ENCODE assay signal across 19 mouse cellular contexts in genomic region chr2:93886013-93886794, GRCm38 (mm10). TPM values are rescaled to one million over a fixed set of nuclear protein-coding genes. Genes with fewer than 3 reads are reported as not detected.
DNase-seq lines count a peak whose midpoint lies in the region; ATAC-seq and TF ChIP-seq lines count a peak whose summit lies in the region.
"Had no signal": no experiment of that assay in that cellular context is flagged by ENCODE, and none has a peak within 500 bp of the region (broad histone marks: within the 10 kb centered on the region; RNA-seq: fewer than 3 reads in every experiment).

No protein-coding gene starts in this region.

- H3K4me2 ChIP-seq in heart, postnatal 0 days (ENCODE audit: low read depth, low read length) = no peak overlapping the region
- H3K4me2 ChIP-seq in lung, postnatal 0 days (replicated peaks; ENCODE audit: low read depth, low read length) = no peak overlapping the region
- H3K4me2 ChIP-seq: embryonic facial prominence, embryonic 13.5 days; midbrain, embryonic 11.5 days had no signal

- peaks cover 5% of the 10 kb centered on the region for H3K4me1 ChIP-seq in heart, postnatal 0 days (ENCODE audit: control insufficient read depth, insufficient read depth)
- H3K4me1 ChIP-seq in lung, postnatal 0 days (ENCODE audit: insufficient read depth, low read depth, low read length) = peaks cover 3% of the 10 kb centered on the region; the same call in 1 of the 2 replicates
- H3K4me1 ChIP-seq in embryonic facial prominence, embryonic 10.5 days = peaks cover 12% of the 10 kb centered on the region

- 30% methylated on average over 10 of the region's 10 CpGs for WGBS in heart, postnatal 0 days
- whole genome bisulfite sequencing in lung, postnatal 0 days = 44% methylated on average over 10 of the region's 10 CpGs
- WGBS in embryonic facial prominence, embryonic 10.5 days = 63% methylated on average over 10 of the region's 10 CpGs

- TF ChIP-seq CTCF in heart, postnatal 0 days (IDR thresholded peaks at IDR 0.05; ENCODE audit: low read depth) = no peak
- TF ChIP-seq CTCF in lung, postnatal 0 days (IDR thresholded peaks at IDR 0.05) = no peak

- intact Hi-C loops in heart, postnatal 25 days (cut with DNase I) = no loop called here

- 0 out of 2 replicates have a peak, but pooled peaks have one; percentile 20 for ATAC-seq in heart, postnatal 0 days (ENCODE audit: insufficient read depth, low read depth)
- ATAC-seq in lung, postnatal 0 days = peak; percentile 46; the same call in 1 of the 2 replicates
- ATAC-seq: hindbrain, postnatal 0 days had no signal

- no peaks in the 10 kb centered on the region for H3K36me3 ChIP-seq in heart, postnatal 0 days (replicated peaks; ENCODE audit: control insufficient read depth, insufficient read depth, low read length)
- no peaks in the 10 kb centered on the region for H3K36me3 ChIP-seq in lung, postnatal 0 days (ENCODE audit: insufficient read depth, low read length)
- H3K36me3 ChIP-seq in embryonic facial prominence, embryonic 10.5 days (replicated peaks) = no peaks in the 10 kb centered on the region
- H3K36me3 ChIP-seq: embryonic facial prominence, embryonic 13.5 days had no signal

- H3K27ac ChIP-seq in heart, postnatal 0 days (ENCODE audit: low read depth) = no peak overlapping the region
- H3K27ac ChIP-seq in lung, postnatal 0 days (ENCODE audit: low read length) = no peak overlapping the region
- no peak overlapping the region; the same call in 1 of the 2 replicates for H3K27ac ChIP-seq in embryonic facial prominence, embryonic 10.5 days (replicated peaks)
- H3K27ac ChIP-seq: embryonic facial prominence, embryonic 13.5 days; hindbrain, postnatal 0 days had no signal

- H3K9me3 ChIP-seq in heart, postnatal 0 days (replicated peaks; ENCODE audit: control insufficient read depth, low read length) = no peaks in the 10 kb centered on the region
- no peaks in the 10 kb centered on the region for H3K9me3 ChIP-seq in lung, postnatal 0 days (ENCODE audit: low read length)
- no peaks in the 10 kb centered on the region for H3K9me3 ChIP-seq in embryonic facial prominence, embryonic 10.5 days
- H3K9me3 ChIP-seq: embryonic facial prominence, embryonic 13.5 days had no signal

- H3K27me3 ChIP-seq in heart, postnatal 0 days (ENCODE audit: control insufficient read depth, insufficient read depth, low read length) = 0 out of 2 replicates have a peak, but pooled peaks cover 4% of the 10 kb centered on the region
- H3K27me3 ChIP-seq in lung, postnatal 0 days (replicated peaks; ENCODE audit: insufficient read depth, low read length) = no peaks in the 10 kb centered on the region
- no peaks in the 10 kb centered on the region for H3K27me3 ChIP-seq in embryonic facial prominence, embryonic 10.5 days (replicated peaks; ENCODE audit: low read depth, poor library complexity, severe bottlenecking)
- H3K27me3 ChIP-seq: embryonic facial prominence, embryonic 13.5 days had no signal

- no peak overlapping the region for H3K4me3 ChIP-seq in heart, postnatal 0 days (ENCODE audit: low read depth, low read length)
- no peak overlapping the region for H3K4me3 ChIP-seq in lung, postnatal 0 days (ENCODE audit: low read depth, low read length)
- H3K4me3 ChIP-seq in embryonic facial prominence, embryonic 10.5 days = no peak overlapping the region
- H3K4me3 ChIP-seq: embryonic facial prominence, embryonic 13.5 days had no signal

- no peak overlapping the region for H3K9ac ChIP-seq in heart, postnatal 0 days (replicated peaks; ENCODE audit: low read depth, low read length)
- no peak overlapping the region for H3K9ac ChIP-seq in lung, postnatal 0 days (replicated peaks; ENCODE audit: low read depth)
- H3K9ac ChIP-seq: embryonic facial prominence, embryonic 13.5 days had no signal

- TF ChIP-seq EP300 in heart, postnatal 0 days (IDR thresholded peaks at IDR 0.05; ENCODE audit: low read depth) = no peak
- TF ChIP-seq EP300 in lung, postnatal 0 days (IDR thresholded peaks at IDR 0.05) = no peak

- peak; percentile 17 for DNase-seq in adrenal gland, postnatal 25 days
- no peak for DNase-seq in adrenal gland, adult 8-10 months
- no peak for DNase-seq in heart, postnatal 0 days (ENCODE audit: low spot score)
- no peak for DNase-seq in heart, postnatal 25 days (ENCODE audit: low spot score)
- no peak for DNase-seq in lung, postnatal 0 days (ENCODE audit: low spot score)
- no peak for DNase-seq in lung, postnatal 10 days
- DNase-seq in embryonic facial prominence, embryonic 10.5 days (ENCODE audit: low spot score) = no peak
- DNase-seq in gastrocnemius, adult 18-20 months (ENCODE audit: low spot score) = no peak
- DNase-seq: B cell, adult 2 months; cerebellum, postnatal 10 days; gastrocnemius, postnatal 36 days; heart, postnatal 10 days; kidney, postnatal 10 days; layer of hippocampus, adult 9-11 months; lung, postnatal 4 days had no signal

RNA-seq across cellular contexts. Expression of gene Accsl, which starts 17.2 kb away (rescaled TPM):
- total RNA-seq in adrenal gland, postnatal 25 days (2021) = 0.76 TPM in 1 of 2 replicates, not detected in the other
- total RNA-seq in adrenal gland, adult 8-10 months (2022) = under 1 TPM in 3 of 4 experiments, not detected in 1; 0.25 to 0.49 (median 0.38) TPM
- total RNA-seq in heart, postnatal 0 days (2014; rRNA removed; ENCODE audit: low replicate concordance) = not detected in 2 replicates
- 0.08 TPM in 1 of 2 replicates, not detected in the other for polyA plus RNA-seq in heart, postnatal 0 days (2015; fragmentation: Nextera tagmentation; extraction: Ambion mirVana)
- not detected for total RNA-seq in heart, postnatal 25 days (2021)
- not detected in 2 replicates for polyA plus RNA-seq in lung, postnatal 0 days (2015; fragmentation: Nextera tagmentation; extraction: Ambion mirVana)
- 0.14 and 0.34 TPM in 2 replicates for polyA plus RNA-seq in embryonic facial prominence, embryonic 10.5 days (2016; fragmentation: Nextera tagmentation; extraction: Ambion mirVana)
- total RNA-seq in gastrocnemius, adult 18-20 months (2021) = not detected
- total RNA-seq: gastrocnemius, postnatal 36 days; hindbrain, postnatal 0 days had no signal
- polyA plus RNA-seq: embryonic facial prominence, embryonic 13.5 days; testis, adult 2 months had no signal

RNA-seq across cellular contexts. Expression of gene Accs, which starts 36.5 kb away (rescaled TPM):
- total RNA-seq in adrenal gland, postnatal 25 days (2021) = 10.0 and 13.3 TPM in 2 replicates
- 10 to 100 TPM; 11.8 to 20.3 (median 15.2) TPM for total RNA-seq in adrenal gland, adult 8-10 months (2022)
- total RNA-seq in heart, postnatal 0 days (2014; rRNA removed; ENCODE audit: low replicate concordance) = 8.4 and 42.5 TPM in 2 replicates
- 6.1 and 6.2 TPM in 2 replicates for polyA plus RNA-seq in heart, postnatal 0 days (2015; fragmentation: Nextera tagmentation; extraction: Ambion mirVana)
- 1 to 10 TPM; 3.9 to 5.4 TPM for total RNA-seq in heart, postnatal 25 days (2021)
- polyA plus RNA-seq in lung, postnatal 0 days (2015; fragmentation: Nextera tagmentation; extraction: Ambion mirVana) = 5.7 and 6.0 TPM in 2 replicates
- polyA plus RNA-seq in embryonic facial prominence, embryonic 10.5 days (2016; fragmentation: Nextera tagmentation; extraction: Ambion mirVana) = 10.9 and 11.2 TPM in 2 replicates
- 1 to 10 TPM; 3.2 to 3.4 TPM for total RNA-seq in gastrocnemius, adult 18-20 months (2021)
